Mouse (Mus musculus): ENCODE data around the gene Sall4.

Sall4 gene

DNA sequence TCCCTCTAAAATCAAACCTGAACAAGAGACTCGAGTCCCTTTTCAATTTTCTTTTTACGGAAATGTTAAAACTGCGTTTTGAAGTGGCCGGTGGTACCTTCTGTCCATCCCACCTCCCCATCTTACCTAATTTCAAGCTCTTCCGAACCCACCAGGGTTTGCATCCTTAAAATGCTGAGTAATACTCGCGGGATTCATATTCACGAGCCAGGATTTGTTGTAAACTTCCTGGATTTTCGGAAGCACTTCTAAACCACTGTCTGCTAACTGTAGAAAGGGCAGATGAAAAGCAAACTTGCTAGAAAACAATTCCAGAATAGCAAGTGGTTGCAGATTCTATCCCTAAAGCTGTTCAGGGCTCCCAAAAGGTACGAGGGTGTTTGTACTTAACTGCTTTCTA lies at the start of gene Sall4:
Gene Sall4 (minus strand): TSS at position 362 of the 400 bp plus-strand sequence.
- DNase-seq (ENCODE audit: low spot score in 2 of 2), result no peak

DNA sequence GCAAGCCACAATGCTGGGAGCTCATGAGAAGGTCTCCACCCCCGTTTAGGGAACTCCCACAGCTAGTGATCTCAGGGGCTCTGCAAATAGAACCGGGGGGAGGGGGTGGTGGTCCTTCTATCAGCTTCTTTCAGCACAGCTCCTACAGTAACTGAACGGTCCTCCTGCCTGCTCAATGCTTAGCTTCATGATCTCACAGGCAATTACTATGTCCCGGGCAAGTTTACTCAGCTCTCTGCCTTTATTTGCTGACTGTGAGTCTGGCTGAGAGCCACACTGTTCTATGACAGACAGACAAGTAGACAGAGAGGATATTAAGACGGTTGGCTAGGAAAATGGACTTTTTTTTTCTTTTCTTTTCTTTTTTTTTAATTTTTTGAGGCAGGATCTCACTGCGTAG lies 45.5 kb upstream of the Sall4 start:
- no peak for DNase-seq (ENCODE audit: low spot score in 2 of 2)

DNA sequence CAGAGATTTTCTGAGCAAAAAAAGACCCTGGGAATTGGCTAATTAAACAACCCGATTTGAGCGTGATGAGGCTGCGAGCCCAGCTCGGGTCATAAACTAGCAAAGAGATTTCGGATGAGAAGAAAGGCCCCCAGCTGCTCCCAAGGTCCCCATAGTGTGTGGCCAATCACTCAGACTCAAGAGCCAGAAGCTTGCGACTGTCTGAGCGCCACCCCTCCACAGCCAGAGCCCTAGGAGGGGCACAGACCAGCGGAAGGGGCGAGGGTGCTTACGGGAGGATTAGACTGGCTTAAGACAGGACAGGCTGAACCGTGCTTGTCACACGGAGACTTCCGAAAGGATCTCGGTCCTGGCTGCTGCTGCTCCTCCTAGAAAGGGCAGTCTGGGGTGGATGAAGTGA lies 42.2 kb upstream of the Sall4 start:
- DNase-seq (ENCODE audit: low spot score in 2 of 2), result no peak

GRCm38 (mm10) chr2:168807681-168808080 lies 39.9 kb upstream of the Sall4 start:
- no peak for DNase-seq (ENCODE audit: low spot score in 2 of 2)

DNA sequence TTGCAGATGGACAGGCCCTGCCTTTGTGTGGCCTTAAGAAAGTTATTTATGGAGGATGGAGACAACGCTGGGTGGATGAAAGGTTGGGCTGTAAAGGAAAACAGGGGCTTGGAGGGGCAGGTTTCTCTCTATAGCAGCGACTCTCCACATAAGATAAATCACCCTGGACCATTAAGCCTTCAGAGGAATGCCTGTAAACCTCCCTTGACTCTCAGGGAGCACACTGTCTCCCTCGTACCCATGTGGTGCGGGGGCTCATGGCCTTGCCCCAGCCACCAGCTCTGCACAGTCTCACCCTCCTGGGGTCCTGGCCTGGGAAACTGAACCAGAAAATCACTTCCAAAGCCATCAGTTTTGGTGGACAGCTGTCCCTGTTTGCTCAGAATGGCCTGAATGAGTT lies 36.1 kb upstream of the Sall4 start:
- no peak for DNase-seq (ENCODE audit: low spot score in 2 of 2)

DNA sequence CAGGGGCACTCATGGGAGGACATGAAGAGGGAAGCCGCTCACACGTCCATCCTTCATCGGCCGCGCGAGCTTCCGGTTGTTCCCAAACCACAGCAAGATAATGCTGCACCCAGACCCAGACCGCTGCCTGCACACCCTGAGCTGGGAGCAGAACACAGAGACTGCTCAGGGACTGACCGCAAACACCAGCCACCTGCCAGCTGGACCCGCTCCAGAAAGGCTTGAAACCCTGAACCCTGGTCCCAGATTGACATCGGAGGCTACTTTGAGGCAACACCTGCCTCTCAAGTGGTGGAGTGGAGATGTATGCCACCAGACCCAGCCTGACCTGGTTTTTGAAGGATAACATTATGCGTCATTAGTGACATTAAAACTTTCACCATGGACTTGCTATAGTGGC lies 31.6 kb upstream of the Sall4 start:
- no peak for DNase-seq (ENCODE audit: low spot score in 2 of 2)

- peak in 1 of 2 experiments; percentile 3 for DNase-seq (ENCODE audit: low spot score in 2 of 2)
Measured at GRCm38 (mm10) chr2:168798921-168799320, 31.2 kb upstream of the Sall4 start.

DNA sequence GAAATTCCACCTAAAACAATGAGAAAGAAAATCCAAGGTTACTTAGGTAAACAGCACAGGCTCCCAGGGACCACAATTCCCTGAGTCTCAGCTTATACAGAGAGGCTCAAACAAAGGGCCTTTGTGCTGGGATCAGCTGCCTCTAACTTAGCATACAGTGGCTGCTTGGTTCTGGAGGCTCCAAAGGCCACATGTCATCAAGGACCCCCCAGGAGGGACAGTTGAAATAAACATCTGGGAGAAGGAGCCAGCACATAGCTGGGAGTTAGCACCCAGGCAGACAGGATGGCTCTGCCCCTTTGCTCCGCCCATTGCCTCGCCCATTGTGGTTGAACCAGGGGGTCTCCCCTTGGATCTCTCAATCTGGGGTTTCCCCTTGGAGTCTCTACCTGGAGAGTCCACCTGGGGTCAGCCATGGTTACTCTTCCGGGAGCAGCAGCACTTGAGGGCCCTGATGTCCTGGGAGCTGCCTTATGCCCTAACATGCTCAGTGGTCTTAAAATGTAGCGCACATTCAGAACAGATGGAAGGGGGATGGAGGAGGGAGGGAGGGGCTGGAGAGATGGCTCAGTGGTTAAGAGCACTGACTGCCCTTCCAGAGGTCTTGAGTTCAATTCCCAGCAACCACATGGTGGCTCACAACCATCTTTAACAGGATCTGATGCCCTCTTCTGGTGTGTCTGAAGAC lies 23.5 kb upstream of the Sall4 start:
- no peak for DNase-seq (ENCODE audit: low spot score in 2 of 2)

DNA sequence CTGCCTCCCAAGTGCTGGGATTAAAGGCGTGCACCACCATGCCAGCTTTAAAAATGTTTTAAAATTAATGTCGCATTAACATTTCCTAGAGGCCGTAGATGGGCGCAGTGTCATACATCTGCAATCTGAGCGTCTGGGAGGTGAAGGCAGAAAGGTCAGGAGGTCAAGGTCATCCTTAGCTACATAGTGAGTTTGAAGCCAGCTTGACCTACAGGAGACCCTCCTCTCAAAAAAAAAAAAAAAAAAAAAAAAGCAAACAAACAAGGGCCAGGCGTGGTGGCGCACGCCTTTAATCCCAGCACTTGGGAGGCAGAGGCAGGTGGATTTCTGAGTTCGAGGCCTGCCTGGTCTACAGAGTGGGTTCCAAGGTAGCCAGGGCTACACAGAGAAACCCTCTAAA lies 18.4 kb upstream of the Sall4 start:
- no peak for DNase-seq (ENCODE audit: low spot score in 2 of 2)

DNA sequence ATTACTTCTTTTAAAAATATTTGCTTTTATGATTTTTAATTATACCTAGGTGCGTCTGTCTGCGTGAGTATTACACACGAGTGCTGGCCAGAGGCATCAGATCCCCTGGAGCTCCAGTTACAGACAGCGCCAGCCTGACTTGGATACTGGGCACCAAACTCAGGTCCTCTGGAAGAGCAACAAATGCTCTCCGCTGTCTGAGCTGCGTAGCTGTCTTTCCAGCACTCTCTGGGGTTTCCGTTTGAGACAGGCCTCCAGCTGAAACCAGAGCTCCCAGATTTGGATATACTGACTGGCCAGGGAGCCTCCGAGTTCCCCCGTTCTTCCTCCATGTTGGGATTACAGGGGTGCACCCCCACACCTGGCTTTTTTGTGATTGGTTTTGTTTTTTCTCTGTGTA lies 12.9 kb upstream of the Sall4 start:
- no peak for DNase-seq (ENCODE audit: low spot score in 2 of 2)

DNA sequence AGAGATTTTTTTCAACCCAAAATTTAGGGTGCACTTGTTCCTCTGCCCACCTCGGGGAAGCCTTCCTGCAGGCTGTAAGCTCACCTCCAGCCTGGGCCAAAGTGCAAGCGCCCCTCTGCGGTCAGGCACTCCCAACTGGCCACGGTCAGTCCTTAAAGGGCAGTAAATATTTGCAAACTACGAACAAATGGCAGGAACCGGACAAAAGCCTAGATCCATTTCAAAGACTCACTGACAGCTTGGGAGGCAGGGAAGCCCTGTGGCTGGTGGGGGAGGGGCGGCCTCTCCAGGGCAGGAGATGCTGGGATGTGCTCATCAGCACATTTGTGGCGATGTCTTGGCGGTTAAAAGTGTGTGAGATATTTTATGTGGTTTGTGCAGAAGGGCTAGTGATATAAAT lies 12.3 kb upstream of the Sall4 start:
- DNase-seq (ENCODE audit: low spot score in 2 of 2), result no peak

GRCm38 (mm10) chr2:168777481-168777880 lies 9.7 kb upstream of the Sall4 start:
- DNase-seq (ENCODE audit: low spot score in 2 of 2), result no peak

DNA sequence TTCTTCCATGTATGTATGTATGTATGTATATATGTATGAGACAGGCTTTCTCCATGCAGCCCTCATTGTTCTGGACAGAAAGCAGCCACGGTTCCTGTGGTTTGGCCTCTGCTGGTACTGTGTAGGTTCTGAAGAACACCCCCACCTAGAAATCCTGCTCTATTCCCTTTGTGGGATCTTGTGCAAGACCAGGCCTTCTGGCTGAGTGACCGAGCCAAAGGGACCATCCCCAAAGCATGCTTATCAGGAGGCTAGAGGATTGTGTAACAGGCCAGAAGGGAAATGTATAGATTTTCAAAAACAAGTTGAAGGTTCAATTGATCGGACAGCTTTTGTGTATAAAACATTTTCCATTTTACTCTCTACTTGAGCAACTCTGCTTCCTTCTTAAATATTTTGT lies 8.5 kb upstream of the Sall4 start:
- DNase-seq (ENCODE audit: low spot score in 2 of 2), result no peak

GRCm38 (mm10) chr2:168769259-168769658 lies 1.5 kb upstream of the Sall4 start:
- no peak for DNase-seq (ENCODE audit: low spot score in 2 of 2)

DNA sequence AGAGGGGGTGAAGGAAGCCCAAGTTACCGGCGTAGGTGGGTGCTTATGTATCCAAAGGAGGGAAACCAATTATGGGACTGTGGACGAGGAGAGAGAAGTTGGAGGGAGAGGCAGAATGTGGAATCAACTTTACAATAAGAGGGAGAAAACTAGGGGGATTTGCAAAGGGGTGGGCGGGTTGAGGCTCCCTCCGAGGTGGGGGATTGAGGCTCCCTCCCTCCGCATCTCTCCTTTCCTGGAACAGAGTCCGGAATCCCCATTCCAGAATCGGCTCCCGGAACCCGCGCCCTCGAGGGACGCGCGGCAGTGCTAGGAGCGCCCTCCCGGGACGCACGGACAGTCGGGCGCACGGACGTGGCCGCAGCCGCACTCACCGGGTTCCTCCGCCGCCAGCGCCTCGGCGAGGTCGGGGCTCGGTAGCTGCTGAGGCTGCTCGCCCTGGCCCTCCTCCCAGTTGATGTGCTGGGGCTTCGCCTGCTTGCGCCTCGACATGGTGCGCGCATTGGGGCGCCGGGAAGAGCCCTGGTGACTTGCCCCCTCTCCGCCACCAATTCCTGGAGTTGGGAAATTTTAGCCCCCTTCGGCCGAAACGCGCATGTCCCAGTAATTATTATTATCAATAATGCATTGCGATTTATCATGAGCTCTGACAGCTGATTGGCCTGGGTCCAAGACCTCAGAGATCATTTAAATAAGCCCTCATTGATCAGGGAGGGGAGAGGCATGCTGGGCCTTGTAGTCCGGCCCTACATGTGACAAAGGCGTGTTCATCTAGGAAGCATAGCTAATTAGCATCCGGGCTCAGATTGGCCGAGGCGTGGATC lies 993 bp downstream of the Sall4 start:
- no peak for DNase-seq (ENCODE audit: low spot score in 2 of 2)

DNA sequence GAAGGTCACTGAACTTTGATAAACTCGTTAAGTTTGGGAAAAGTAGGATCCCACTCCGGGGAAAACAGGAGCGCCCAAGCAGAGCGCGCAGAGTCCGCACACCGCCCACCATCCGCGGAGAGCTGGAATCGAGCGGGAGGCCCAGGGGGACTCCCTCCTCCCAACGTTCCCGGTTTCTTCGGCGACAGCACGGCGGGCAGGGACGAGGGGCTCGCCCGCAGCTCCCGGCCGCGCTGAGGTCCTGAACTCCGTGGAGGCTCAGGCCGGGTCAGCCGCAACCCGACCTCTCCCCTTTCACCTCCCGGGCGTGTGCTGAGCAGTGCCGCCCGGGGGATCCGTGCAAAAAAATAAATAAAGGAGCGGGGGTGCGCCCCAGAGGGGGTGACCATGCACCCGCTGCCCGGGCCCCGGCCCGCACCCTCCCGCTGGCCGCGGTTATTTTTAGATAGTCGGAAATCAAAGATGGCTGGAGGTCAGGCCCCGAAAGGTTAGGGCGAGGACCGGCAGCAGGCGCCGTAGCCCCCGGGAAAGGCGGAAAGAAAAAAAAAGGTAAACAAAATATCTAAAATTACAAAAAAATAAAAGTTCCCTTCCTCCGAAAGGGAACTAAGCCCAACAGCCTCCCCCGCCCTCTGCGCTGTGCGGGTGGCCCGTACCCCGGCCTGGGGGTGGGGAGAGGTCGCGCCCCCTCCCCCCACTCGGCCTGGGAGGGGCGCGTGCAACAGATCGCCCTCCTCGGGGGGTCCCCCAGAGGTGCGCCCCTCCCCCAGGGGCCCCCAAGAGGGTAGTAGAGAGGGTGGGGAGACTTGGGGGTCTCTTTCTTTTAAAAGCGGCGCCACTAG lies 1.8 kb downstream of the Sall4 start:
- no peak for DNase-seq (ENCODE audit: low spot score in 2 of 2)

DNA sequence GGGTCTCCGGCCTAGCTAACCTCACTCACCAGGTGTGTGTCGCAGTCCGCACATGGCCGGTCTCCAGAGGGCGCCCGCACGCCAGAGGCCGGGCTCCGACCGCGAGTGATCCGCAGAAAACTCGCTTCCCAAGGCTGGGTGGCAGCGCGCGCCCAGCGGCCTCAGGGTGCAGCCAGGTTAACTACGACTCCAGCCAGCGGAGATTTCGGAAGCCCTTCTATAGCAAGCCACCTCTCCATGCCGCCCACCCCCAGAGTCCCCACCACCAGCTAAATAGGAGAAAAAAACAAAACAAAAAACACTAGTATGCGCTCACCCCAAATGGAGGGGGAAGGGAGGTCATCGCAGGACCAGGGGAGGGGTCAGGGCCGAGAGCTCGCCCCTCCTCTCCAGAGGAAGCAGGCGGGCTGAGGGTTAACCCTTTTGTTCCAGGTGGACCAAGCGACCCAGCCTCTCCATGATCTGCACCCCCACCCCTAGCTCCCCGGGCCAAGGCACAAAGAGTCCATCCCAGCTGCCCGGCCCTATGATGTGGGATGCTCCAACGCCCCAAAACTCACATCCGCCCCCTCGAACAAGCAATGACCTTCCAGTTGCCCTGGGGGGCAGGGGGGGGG lies 2.6 kb downstream of the Sall4 start:
- no peak for DNase-seq (ENCODE audit: low spot score in 2 of 2)

DNA sequence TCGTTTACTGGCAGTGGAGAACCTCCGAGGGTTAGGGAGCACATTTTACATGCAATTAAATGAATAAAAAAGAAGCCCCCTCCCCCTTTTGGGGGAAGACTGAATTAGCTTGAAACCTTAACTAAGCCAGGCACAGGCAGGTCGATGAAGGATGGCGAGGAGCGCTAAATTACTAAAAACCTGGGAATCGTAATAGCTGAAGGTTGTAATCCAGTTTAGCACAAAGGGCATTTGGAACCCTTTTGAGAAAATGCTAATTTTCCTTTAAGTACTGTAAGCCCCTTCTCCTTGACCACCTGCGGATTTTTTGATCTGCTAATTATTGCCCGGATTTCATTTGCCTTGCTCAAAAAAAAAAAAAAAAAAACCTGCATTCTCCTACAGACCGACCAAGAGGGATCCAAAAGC lies 3.3 kb downstream of the Sall4 start:
- DNase-seq (ENCODE audit: low spot score in 2 of 2), result no peak

GRCm38 (mm10) chr2:168763785-168764184 lies 4.0 kb downstream of the Sall4 start:
- no peak for DNase-seq (ENCODE audit: low spot score in 2 of 2)

DNA sequence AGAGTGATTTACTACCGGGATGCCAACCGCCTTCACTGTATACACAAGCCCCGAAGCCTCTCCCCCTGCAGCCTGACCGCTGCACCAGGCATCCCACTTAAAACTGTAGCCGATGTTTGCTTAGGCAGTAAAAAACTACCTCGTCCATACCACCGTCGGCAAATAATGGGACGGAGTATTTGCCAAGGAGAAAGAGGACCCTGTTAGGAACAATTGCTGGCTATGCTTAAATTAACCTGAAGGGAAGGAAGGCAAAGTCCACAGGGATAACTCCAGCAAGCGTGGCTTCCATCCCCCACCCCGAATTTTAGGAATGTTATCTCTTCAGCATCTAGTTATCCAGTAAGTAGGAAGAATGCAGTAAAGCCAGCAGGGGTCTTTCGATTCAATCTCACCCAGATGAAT lies 5.3 kb downstream of the Sall4 start:
- no peak for DNase-seq (ENCODE audit: low spot score in 2 of 2)

- DNase-seq (ENCODE audit: low spot score in 2 of 2), result no peak
Measured at GRCm38 (mm10) chr2:168761954-168762353, 5.8 kb downstream of the Sall4 start.

GRCm38 (mm10) chr2:168761141-168761540 lies 6.6 kb downstream of the Sall4 start:
- no peak for DNase-seq (ENCODE audit: low spot score in 2 of 2)

Data from right cerebral cortex, postnatal 36 days (tissue).